Mouse (Mus musculus): Measurements from ENCODE around the gene Arhgap27. TPM values are rescaled to one million over a fixed set of nuclear protein-coding genes. Genes with fewer than 3 reads are reported as not detected.

The Arhgap27 gene
- polyA plus RNA-seq, 1 experiment from 2014 or later: 15.6 TPM

GRCm38 (mm10) chr11:103338671-103339070 is 24.8 kb downstream of the Arhgap27 start:
- H3K27ac ChIP-seq (ENCODE audit: low read depth, low read length): no peak overlapping the region
- no peak overlapping the region for H3K4me2 ChIP-seq (replicated peaks; ENCODE audit: low read depth, low read length)
- WGBS: 95% methylated on average over 6 of the region's 6 CpGs
- H3K4me1 ChIP-seq (ENCODE audit: control insufficient read depth, insufficient read depth, low read length): peaks cover 24% of the 10 kb centered on the region; the same call in 1 of the 2 replicates
- no peak overlapping the region for H3K9ac ChIP-seq (ENCODE audit: low read depth, low read length)
- peaks cover 8% of the 10 kb centered on the region for H3K27me3 ChIP-seq (ENCODE audit: control insufficient read depth, insufficient read depth, low read length)
- H3K4me3 ChIP-seq (ENCODE audit: low read length): no peak overlapping the region
- H3K9me3 ChIP-seq (ENCODE audit: control insufficient read depth, low read length): no peaks in the 10 kb centered on the region
- H3K36me3 ChIP-seq (ENCODE audit: control insufficient read depth, insufficient read depth, low read length): no peaks in the 10 kb centered on the region
- ATAC-seq (ENCODE audit: low FRiP score, low TSS enrichment): no peak

GRCm38 (mm10) chr11:103338119-103338518 is 25.4 kb downstream of the Arhgap27 start:
- ATAC-seq (ENCODE audit: low FRiP score, low TSS enrichment): no peak
- Histone ChIP-seq H3K4me3 (ENCODE audit: low read length) (no peak overlapping the region), H3K4me1 (ENCODE audit: control insufficient read depth, insufficient read depth, low read length) (peaks cover 24% of the 10 kb centered on the region; the same call in 1 of the 2 replicates), H3K9ac (ENCODE audit: low read depth, low read length) (no peak overlapping the region), H3K9me3 (ENCODE audit: control insufficient read depth, low read length) (no peaks in the 10 kb centered on the region), H3K27ac (ENCODE audit: low read depth, low read length) (no peak overlapping the region), H3K36me3 (ENCODE audit: control insufficient read depth, insufficient read depth, low read length) (no peaks in the 10 kb centered on the region), H3K27me3 (ENCODE audit: control insufficient read depth, insufficient read depth, low read length) (peaks cover 14% of the 10 kb centered on the region), H3K4me2 (replicated peaks; ENCODE audit: low read depth, low read length) (no peak overlapping the region)
- WGBS: 86% methylated on average over 7 of the region's 7 CpGs

DNA sequence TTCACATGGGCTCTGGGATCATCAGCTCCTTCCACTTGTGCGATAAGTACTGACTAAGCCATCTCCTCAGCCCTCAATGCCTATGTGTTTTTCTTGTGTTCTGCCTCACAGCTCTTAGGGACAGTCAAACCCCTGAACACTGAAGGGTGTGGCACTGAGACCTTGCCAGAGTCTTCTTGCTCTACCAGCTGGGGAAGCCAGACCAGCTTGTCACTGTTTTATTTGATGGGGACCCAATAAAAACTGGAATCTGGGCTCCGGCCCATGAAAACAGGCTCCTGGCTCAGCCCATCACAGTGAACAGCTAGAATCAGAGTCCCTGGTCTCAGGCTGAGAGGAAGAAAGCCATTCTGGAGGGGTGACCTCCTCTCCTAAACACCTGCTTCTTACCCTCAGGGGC is 26.3 kb downstream of the Arhgap27 start:
- Histone ChIP-seq H3K27me3 (ENCODE audit: control insufficient read depth, insufficient read depth, low read length) (peaks cover 18% of the 10 kb centered on the region), H3K27ac (ENCODE audit: low read depth, low read length) (no peak overlapping the region), H3K36me3 (ENCODE audit: control insufficient read depth, insufficient read depth, low read length) (no peaks in the 10 kb centered on the region), H3K4me1 (ENCODE audit: control insufficient read depth, insufficient read depth, low read length) (peaks cover 24% of the 10 kb centered on the region; the same call in 1 of the 2 replicates), H3K4me2 (replicated peaks; ENCODE audit: low read depth, low read length) (no peak overlapping the region), H3K9ac (ENCODE audit: low read depth, low read length) (no peak overlapping the region), H3K9me3 (ENCODE audit: control insufficient read depth, low read length) (no peaks in the 10 kb centered on the region), H3K4me3 (ENCODE audit: low read length) (no peak overlapping the region)
- ATAC-seq (ENCODE audit: low FRiP score, low TSS enrichment): no peak
- 94% methylated on average over 2 of the region's 2 CpGs for WGBS

GRCm38 (mm10) chr11:103335561-103335960 is 27.9 kb downstream of the Arhgap27 start:
- 79% methylated on average over 5 of the region's 5 CpGs for WGBS
- no peaks in the 10 kb centered on the region for H3K9me3 ChIP-seq (ENCODE audit: control insufficient read depth, low read length)
- peaks cover 18% of the 10 kb centered on the region for H3K27me3 ChIP-seq (ENCODE audit: control insufficient read depth, insufficient read depth, low read length)
- H3K4me1 ChIP-seq (ENCODE audit: control insufficient read depth, insufficient read depth, low read length): peaks cover 20% of the 10 kb centered on the region; the same call in 1 of the 2 replicates
- no peak overlapping the region for H3K27ac ChIP-seq (ENCODE audit: low read depth, low read length)
- H3K4me3 ChIP-seq (ENCODE audit: low read length): no peak overlapping the region
- H3K9ac ChIP-seq (ENCODE audit: low read depth, low read length): no peak overlapping the region
- H3K36me3 ChIP-seq (ENCODE audit: control insufficient read depth, insufficient read depth, low read length): no peaks in the 10 kb centered on the region
- no peak overlapping the region for H3K4me2 ChIP-seq (replicated peaks; ENCODE audit: low read depth, low read length)
- ATAC-seq (ENCODE audit: low FRiP score, low TSS enrichment): no peak

DNA sequence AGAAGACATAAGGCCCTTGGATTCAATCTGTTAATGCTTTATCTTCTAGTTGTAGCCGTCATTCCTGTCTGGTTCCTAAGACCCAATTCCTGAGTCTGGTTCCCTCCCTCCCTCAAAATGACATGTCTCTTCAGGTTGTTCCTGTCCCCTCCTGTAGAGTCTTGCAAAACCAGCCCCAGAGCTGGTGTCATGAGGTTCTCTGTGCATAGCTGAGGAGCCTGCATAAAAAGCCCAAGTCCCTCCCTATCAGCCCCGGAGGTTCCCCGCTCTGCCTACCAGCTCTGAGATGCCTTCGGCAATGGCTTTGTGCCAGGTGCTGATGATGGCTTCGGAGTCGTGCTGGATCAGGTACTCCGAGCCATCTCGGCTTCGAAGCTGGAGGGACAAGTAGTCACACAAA is 28.6 kb downstream of the Arhgap27 start:
- H3K27me3 ChIP-seq (ENCODE audit: control insufficient read depth, insufficient read depth, low read length): peaks cover 18% of the 10 kb centered on the region

DNA sequence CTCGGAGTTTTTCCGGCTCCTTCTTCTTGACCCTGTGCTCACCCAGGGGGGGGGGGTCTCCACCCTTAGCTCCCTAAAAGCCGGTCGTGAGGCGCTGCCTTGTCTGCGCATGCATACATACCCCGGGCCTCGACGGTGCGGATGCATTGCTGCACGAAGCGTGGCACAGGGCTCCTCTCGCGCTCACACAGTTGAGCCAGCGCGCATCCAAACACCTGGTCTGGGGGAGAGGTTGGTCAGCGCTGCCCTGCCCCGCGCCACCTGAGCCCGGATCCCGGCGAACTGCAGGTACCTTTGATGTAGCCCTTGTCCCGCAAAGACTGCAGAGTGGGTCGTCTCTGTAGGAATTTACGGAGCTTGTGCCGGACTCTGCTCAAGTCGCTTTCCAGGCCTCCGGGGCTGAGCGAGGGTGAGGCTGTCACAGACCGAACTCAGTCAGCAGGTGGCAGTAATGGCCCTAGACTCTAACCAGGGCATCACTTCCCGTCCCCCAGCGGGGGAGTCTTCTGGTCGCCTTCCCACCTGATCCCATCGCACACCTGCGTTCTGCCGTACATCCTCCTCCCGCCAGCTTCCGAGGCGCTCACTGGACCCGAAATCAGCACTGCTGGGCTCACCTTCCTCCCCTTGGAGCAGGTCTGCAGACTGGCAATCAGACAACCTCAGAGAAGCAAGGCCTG is 29.6 kb downstream of the Arhgap27 start:
- 11% methylated on average over 40 of the region's 40 CpGs for WGBS
- peak; percentile 41; the same call in 1 of the 2 replicates for ATAC-seq (ENCODE audit: low FRiP score, low TSS enrichment)
- H3K9ac ChIP-seq (ENCODE audit: low read depth, low read length): no peak overlapping the region
- peaks cover 18% of the 10 kb centered on the region for H3K27me3 ChIP-seq (ENCODE audit: control insufficient read depth, insufficient read depth, low read length)
- peak overlapping the region; percentile 35; the same call in 1 of the 2 replicates for H3K4me2 ChIP-seq (replicated peaks; ENCODE audit: low read depth, low read length)
- H3K4me3 ChIP-seq (ENCODE audit: low read length): peak overlapping the region; percentile 16; the same call in 1 of the 2 replicates
- no peaks in the 10 kb centered on the region for H3K36me3 ChIP-seq (ENCODE audit: control insufficient read depth, insufficient read depth, low read length)
- peaks cover 4% of the 10 kb centered on the region; the same call in 1 of the 2 replicates for H3K4me1 ChIP-seq (ENCODE audit: control insufficient read depth, insufficient read depth, low read length)
- no peaks in the 10 kb centered on the region for H3K9me3 ChIP-seq (ENCODE audit: control insufficient read depth, low read length)
- no peak overlapping the region for H3K27ac ChIP-seq (ENCODE audit: low read depth, low read length)

More for the DNA sequence above, 28.6 kb downstream of the Arhgap27 start:
- Histone ChIP-seq H3K36me3 (ENCODE audit: control insufficient read depth, insufficient read depth, low read length) (no peaks in the 10 kb centered on the region), H3K27ac (ENCODE audit: low read depth, low read length) (no peak overlapping the region), H3K4me2 (replicated peaks; ENCODE audit: low read depth, low read length) (no peak overlapping the region), H3K4me3 (ENCODE audit: low read length) (no peak overlapping the region), H3K9ac (ENCODE audit: low read depth, low read length) (no peak overlapping the region), H3K4me1 (ENCODE audit: control insufficient read depth, insufficient read depth, low read length) (peaks cover 14% of the 10 kb centered on the region; the same call in 1 of the 2 replicates), H3K9me3 (ENCODE audit: control insufficient read depth, low read length) (no peaks in the 10 kb centered on the region)
- WGBS: 80% methylated on average over 9 of the region's 9 CpGs
- ATAC-seq (ENCODE audit: low FRiP score, low TSS enrichment): no peak

GRCm38 (mm10) chr11:103332890-103333651 is 30.4 kb downstream of the Arhgap27 start:
- 28% methylated on average over 34 of the region's 34 CpGs for WGBS
- Histone ChIP-seq H3K27ac (ENCODE audit: low read depth, low read length) (no peak overlapping the region), H3K36me3 (ENCODE audit: control insufficient read depth, insufficient read depth, low read length) (no peaks in the 10 kb centered on the region), H3K4me1 (ENCODE audit: control insufficient read depth, insufficient read depth, low read length) (peaks cover 3% of the 10 kb centered on the region; the same call in 1 of the 2 replicates), H3K9me3 (ENCODE audit: control insufficient read depth, low read length) (no peaks in the 10 kb centered on the region), H3K4me3 (ENCODE audit: low read length) (peak overlapping the region; percentile 16), H3K27me3 (ENCODE audit: control insufficient read depth, insufficient read depth, low read length) (peaks cover 18% of the 10 kb centered on the region), H3K4me2 (replicated peaks; ENCODE audit: low read depth, low read length) (peak overlapping the region; percentile 35), H3K9ac (ENCODE audit: low read depth, low read length) (no peak overlapping the region)
- ATAC-seq (ENCODE audit: low FRiP score, low TSS enrichment): peak; percentile 15; the same call in 1 of the 2 replicates

DNA sequence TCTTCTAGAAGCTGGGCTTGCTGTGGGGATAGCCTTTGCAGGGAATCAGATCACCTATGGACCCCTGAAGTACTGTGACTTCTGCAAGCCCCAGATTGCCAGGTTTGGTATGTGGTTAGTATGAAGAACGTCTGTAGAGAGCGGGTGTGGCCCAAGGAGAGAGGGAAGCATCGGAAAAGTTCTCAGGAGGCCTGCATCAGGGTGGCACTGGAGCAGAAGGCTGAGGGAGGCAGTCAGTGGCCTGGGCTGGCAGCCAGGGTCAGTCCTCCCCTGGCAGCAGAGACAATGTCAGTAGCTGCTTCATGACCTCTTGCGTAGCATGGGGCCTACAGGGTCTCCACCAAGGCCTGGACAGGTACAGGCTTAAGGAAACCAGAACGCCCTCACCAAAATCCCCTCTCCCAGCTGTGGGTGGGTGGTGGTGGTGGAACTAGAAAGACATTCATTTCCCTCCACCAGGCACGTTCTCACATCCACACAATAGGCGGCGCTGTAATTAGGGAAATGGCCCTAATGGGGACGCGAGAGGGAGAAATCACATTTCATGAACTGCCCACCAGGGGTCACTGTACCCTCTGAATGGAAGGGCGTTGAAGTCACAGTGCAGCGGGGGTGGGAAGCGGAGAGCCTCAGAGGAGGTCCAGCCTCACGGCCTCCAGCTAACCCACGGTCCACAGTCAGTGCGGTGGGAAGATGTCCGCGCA is 31.2 kb downstream of the Arhgap27 start:
- Histone ChIP-seq H3K4me2 (replicated peaks; ENCODE audit: low read depth, low read length) (peak overlapping the region; percentile 35), H3K36me3 (ENCODE audit: control insufficient read depth, insufficient read depth, low read length) (no peaks in the 10 kb centered on the region), H3K9me3 (ENCODE audit: control insufficient read depth, low read length) (no peaks in the 10 kb centered on the region), H3K4me3 (ENCODE audit: low read length) (peak overlapping the region; percentile 16), H3K4me1 (ENCODE audit: control insufficient read depth, insufficient read depth, low read length) (peaks cover 3% of the 10 kb centered on the region; the same call in 1 of the 2 replicates), H3K27me3 (ENCODE audit: control insufficient read depth, insufficient read depth, low read length) (peaks cover 18% of the 10 kb centered on the region), H3K9ac (ENCODE audit: low read depth, low read length) (no peak overlapping the region), H3K27ac (ENCODE audit: low read depth, low read length) (no peak overlapping the region)
- 27% methylated on average over 18 of the region's 18 CpGs for WGBS
- peak; percentile 74 for ATAC-seq (ENCODE audit: low FRiP score, low TSS enrichment)

Data from kidney, embryonic 14.5 days (tissue).